Mouse (Mus musculus) v-Abl transformed pro-B cells (cell line): ENCODE measurements around the gene Gm21953.
"Not testable (repeated sequence)": the region's sequence is repeated elsewhere in the genome, so short reads cannot be mapped to it uniquely, and the experiment has no call there.

Source experiments
- in situ Hi-C, 2 experiments: fragments of 400-800 bp; cut with MboI; formaldehyde crosslinking; loops; one replicate each; pipeline ENCODE4 v1.15.1; 2025; ENCODE audit not compliant: unreplicated experiment in 2 of 2

Gm21953 gene

GRCm38 (mm10) chr4:42293967-42294366 is at the start of gene Gm21953:
TSS of gene Gm21953 (plus strand) at chr4:42294267.
- in situ Hi-C loops: not testable (repeated sequence)

- in situ Hi-C loops: not testable (repeated sequence)
These were observed 38.6 kb upstream of the Gm21953 start, which contains the start of gene Ccl21b for GRCm38 (mm10) chr4:42255467-42255866. TSS of gene Ccl21b (plus strand) at chr4:42255767.

GRCm38 (mm10) chr4:42318034-42318433 is 24.0 kb downstream of the Gm21953 start, which contains the start of gene Fam205a3:
TSS of gene Fam205a3 (plus strand) at chr4:42318334.
- in situ Hi-C loops: not testable (repeated sequence)
